Mouse (Mus musculus) heart, adult 2 months (tissue): ENCODE data around the gene AC124108.1. TPM values are rescaled to one million over a fixed set of nuclear protein-coding genes. Genes with fewer than 3 reads are reported as not detected.

Experiments
- DNase-seq, 2 experiments: peaks; one replicate each; pipeline ENCODE4 v3.0.0; 2021
- H3K27ac ChIP-seq: fragments of 200-600 bp; 2 replicates; pipeline ENCODE4 v1.8.1; 2022
- H3K27me3 ChIP-seq: fragments of 200-500 bp; 2 replicates; pipeline ENCODE4 v1.6.1; 2012; ENCODE audit warnings: mild to moderate bottlenecking, low read length, inconsistent platforms, mixed read lengths; ENCODE audit not compliant: control insufficient read depth, insufficient read depth
- H3K36me3 ChIP-seq: fragments of 200-500 bp; 2 replicates; pipeline ENCODE4 v1.6.1; 2012; ENCODE audit warnings: low read length, inconsistent platforms; ENCODE audit not compliant: control insufficient read depth, insufficient read depth
- H3K4me1 ChIP-seq: fragments of 200-500 bp; 2 replicates; pipeline ENCODE4 v1.6.1; 2011; ENCODE audit warnings: low read length; ENCODE audit not compliant: control insufficient read depth, insufficient read depth
- H3K4me3 ChIP-seq: fragments of 200-600 bp; 2 replicates; pipeline ENCODE4 v1.8.1; 2022
- H3K79me2 ChIP-seq: fragments of 200-500 bp; replicated peaks from 2 replicates; pipeline ENCODE4 v1.6.1; 2012; ENCODE audit warnings: mild to moderate bottlenecking, inconsistent platforms, low read length, moderate library complexity, mixed read lengths; ENCODE audit not compliant: control insufficient read depth, insufficient read depth
- H3K9ac ChIP-seq: fragments of 200-500 bp; 2 replicates; pipeline ENCODE4 v1.6.1; 2012; ENCODE audit warnings: low read depth, mild to moderate bottlenecking, control low read depth, inconsistent platforms, low read length, mixed read lengths
- CTCF ChIP-seq: fragments of 200-600 bp; IDR thresholded peaks from 2 replicates; pipeline ENCODE4 v1.8.1; 2022; ENCODE audit warnings: antibody characterized with exemption, mild to moderate bottlenecking, moderate library complexity
- EP300 ChIP-seq: fragments of 200-500 bp; IDR thresholded peaks from 2 replicates; pipeline ENCODE4 v1.6.1; 2011; ENCODE audit warnings: low read depth, low read length, control low read depth; ENCODE audit not compliant: insufficient read depth
- POLR2A ChIP-seq: fragments of 200-500 bp; IDR thresholded peaks from 2 replicates; pipeline ENCODE4 v1.6.1; 2011; ENCODE audit warnings: mild to moderate bottlenecking, low read depth, low read length, control low read depth; ENCODE audit not compliant: insufficient read depth
- WGBS: fragments of 180-500 bp; shearing (Covaris S2); methylation state at CpG from one replicate; pipeline ENCODE4 v1.1.7; 2018; 5-methylcytosine and 5-hydroxymethylcytosine counted together
- intact Hi-C: fragments of 180-260 bp; cut with DNase I; formaldehyde crosslinking; loops from one replicate; pipeline ENCODE4 v1.15.1; 2025
- polyA plus RNA-seq: library from polyadenylated mRNA; depleted of rRNA; stranded (reverse); fragments of >200 nt; gene quantifications from 2 replicates; pipeline ENCODE4 v1.2.3, GENCODE M21; 2012
- total RNA-seq, 2 experiments: library from RNA; stranded (reverse); gene quantifications; 2 replicates each; pipeline ENCODE4 v1.2.3; 2021

The AC124108.1 gene
- total and polyA plus RNA-seq, 3 experiments, result 0.05 to 0.06 TPM; not detected in 1

DNA sequence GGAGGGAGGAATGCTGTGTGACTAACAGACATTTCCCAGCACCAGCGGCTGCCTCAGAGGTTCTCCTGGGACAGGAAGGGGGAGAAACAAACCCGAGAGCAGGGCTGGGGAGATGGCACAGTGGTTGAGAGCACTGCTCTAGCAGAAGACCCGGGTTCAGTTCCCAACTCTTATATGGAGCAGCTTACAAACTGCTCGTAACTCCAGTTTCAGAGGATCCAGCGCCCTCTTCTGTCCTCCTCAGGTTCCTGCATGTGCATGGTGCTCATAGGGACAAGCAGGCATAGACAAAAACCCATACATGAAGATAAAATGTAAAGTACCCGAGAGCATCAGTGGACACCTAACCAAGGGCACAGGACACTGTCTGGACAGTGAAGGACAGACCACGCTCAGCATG, 19.7 kb downstream of the AC124108.1 start:
- no peak overlapping the region for H3K27ac ChIP-seq
- H3K4me3 ChIP-seq, result no peak overlapping the region
- H3K27me3 ChIP-seq, result no peaks in the 10 kb centered on the region
- H3K79me2 ChIP-seq, result no peaks in the 10 kb centered on the region
- H3K4me1 ChIP-seq, result no peaks in the 10 kb centered on the region
- 21% methylated on average over 7 of the region's 7 CpGs for WGBS
- DNase-seq, result no peak
- no peak overlapping the region for H3K9ac ChIP-seq
- intact Hi-C loops, result no loop called here
- TF ChIP-seq CTCF (peak; percentile 60), POLR2A (no peak), EP300 (no peak)
- no peaks in the 10 kb centered on the region for H3K36me3 ChIP-seq

DNA sequence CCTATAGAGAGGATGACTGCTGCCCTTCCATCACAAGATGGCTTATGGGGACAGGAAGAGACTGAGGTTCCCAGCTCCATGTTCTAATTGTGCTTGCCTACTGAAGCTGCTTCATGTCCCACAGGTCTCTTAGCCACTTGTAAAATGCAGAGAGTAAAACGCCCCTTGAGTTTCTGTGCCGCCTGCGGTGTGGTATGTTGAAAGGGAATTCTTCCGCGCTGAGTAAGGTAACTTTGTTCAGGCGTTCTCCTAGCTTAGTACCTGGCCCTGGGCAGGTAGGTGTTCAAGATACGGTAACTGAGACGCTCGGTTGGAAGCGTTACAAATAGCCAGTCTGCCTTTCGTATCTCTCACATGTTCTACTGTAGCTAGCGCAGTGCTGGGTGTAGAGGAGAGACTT, 20.4 kb downstream of the AC124108.1 start:
- H3K9ac ChIP-seq, result no peak overlapping the region
- intact Hi-C loops, result no loop called here
- 39% methylated on average over 12 of the region's 12 CpGs for WGBS
- H3K36me3 ChIP-seq, result no peaks in the 10 kb centered on the region
- H3K79me2 ChIP-seq, result no peaks in the 10 kb centered on the region
- TF ChIP-seq EP300 (no peak), POLR2A (no peak), CTCF (no peak)
- H3K27ac ChIP-seq, result no peak overlapping the region
- no peaks in the 10 kb centered on the region for H3K27me3 ChIP-seq
- no peak for DNase-seq
- no peak overlapping the region for H3K4me3 ChIP-seq
- H3K4me1 ChIP-seq, result no peaks in the 10 kb centered on the region

DNA sequence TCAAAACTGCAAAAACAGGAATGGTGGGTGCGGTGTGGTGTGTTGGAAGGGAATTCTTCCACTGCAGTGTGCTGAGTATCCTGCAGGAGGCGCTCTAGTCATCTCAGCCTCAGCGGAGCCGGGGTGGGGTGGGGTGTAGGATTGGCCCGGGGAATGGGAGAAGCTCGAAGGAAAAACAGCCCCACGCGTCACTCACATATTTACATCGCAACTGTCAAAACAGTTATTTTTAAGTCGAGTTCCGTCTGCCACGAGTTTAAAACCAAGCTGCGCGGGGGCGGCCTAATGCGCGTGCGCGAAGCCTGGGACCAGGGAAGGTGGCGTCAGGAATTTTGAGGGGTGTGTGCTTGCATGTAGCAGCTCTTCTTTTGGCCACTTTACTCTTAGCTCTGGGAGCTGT, 21.0 kb downstream of the AC124108.1 start:
- intact Hi-C loops, result no loop called here
- Histone ChIP-seq H3K27ac (no peak overlapping the region), H3K4me1 (no peaks in the 10 kb centered on the region), H3K9ac (no peak overlapping the region), H3K79me2 (no peaks in the 10 kb centered on the region), H3K4me3 (peak overlapping the region; percentile 30), H3K27me3 (no peaks in the 10 kb centered on the region), H3K36me3 (no peaks in the 10 kb centered on the region)
- WGBS, result 11% methylated on average over 20 of the region's 20 CpGs
- peak; percentile 53 to 69 for DNase-seq
- peak; percentile 80 for TF ChIP-seq CTCF
- no peak for TF ChIP-seq EP300
- no peak for TF ChIP-seq POLR2A

DNA sequence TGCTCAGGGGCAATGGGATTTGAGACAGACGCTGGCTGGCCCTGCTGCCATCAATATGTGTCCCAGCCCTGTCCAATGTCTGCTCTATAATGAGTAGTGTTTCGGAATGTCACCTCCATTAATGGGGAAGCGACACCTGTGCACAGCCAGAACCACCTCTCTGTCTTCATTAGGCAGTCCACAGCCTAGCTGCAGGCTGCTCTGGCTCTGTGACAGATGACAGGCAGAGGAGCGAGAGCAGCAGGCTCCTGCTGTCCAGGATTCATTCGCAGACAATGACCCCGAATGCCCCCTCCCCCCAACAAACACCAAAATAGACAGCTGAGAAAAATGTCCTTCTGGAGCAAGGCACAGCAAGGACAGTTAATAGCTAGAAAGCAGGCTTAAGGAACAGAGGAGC, 21.8 kb downstream of the AC124108.1 start:
- Histone ChIP-seq H3K27me3 (no peaks in the 10 kb centered on the region), H3K79me2 (no peaks in the 10 kb centered on the region), H3K27ac (no peak overlapping the region), H3K4me3 (no peak overlapping the region), H3K36me3 (no peaks in the 10 kb centered on the region), H3K9ac (no peak overlapping the region), H3K4me1 (no peaks in the 10 kb centered on the region)
- WGBS, result 48% methylated on average over 6 of the region's 6 CpGs
- no peak for TF ChIP-seq EP300
- TF ChIP-seq POLR2A, result no peak
- TF ChIP-seq CTCF, result no peak
- DNase-seq, result no peak
- intact Hi-C loops, result no loop called here

DNA sequence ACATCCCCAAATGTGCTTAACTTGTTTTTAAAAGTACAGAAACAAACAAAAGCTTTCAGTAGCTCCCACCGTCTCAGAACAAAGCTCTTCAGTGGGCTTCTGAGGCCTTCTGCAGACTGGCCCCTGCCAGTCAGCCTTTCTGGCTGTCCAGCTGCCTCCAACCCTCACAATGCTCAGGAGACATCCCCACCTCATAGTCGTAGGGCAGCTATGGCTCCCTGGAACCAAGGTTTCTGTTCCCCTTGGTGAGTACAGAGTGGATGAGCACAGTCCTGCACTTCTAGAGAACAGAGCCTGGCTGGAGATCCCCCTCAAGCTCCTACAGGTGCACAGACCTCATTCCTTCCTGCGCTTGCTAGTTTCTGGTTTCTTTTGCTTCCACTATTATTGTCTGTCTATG, 25.0 kb downstream of the AC124108.1 start:
- H3K4me3 ChIP-seq, result no peak overlapping the region
- H3K27me3 ChIP-seq, result no peaks in the 10 kb centered on the region
- H3K4me1 ChIP-seq, result no peaks in the 10 kb centered on the region

DNA sequence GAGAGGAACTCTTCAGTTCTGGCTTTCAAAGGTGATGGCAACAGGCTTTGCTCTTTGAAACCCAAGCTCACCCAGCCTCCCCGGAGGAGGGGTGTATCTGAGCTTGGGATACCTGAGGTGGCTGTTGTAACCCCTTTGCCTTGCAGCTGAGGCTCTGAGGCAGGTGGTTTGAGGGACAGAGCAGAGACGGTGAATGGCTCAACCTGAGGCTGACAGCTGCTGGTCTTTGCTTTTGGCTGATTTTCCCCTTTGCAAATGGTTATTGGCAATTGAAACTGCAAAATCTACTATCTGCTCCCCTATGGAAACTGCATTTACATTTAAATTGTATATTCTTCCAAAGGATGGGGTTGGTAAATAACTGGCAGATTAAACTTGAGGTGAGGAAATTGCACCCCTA, 30.4 kb downstream of the AC124108.1 start:
- intact Hi-C loops, result no loop called here

More for the DNA sequence above, 25.0 kb downstream of the AC124108.1 start:
- no peaks in the 10 kb centered on the region for H3K36me3 ChIP-seq
- no peaks in the 10 kb centered on the region for H3K79me2 ChIP-seq
- no peak overlapping the region for H3K27ac ChIP-seq
- TF ChIP-seq CTCF, result no peak
- no peak for TF ChIP-seq POLR2A
- no peak for TF ChIP-seq EP300
- intact Hi-C loops, result no loop called here
- DNase-seq, result no peak
- H3K9ac ChIP-seq, result no peak overlapping the region
- 69% methylated on average over 3 of the region's 3 CpGs for WGBS

More for the DNA sequence above, 30.4 kb downstream of the AC124108.1 start:
- Histone ChIP-seq H3K4me1 (no peaks in the 10 kb centered on the region), H3K27me3 (no peaks in the 10 kb centered on the region; the same call in 1 of the 2 replicates), H3K9ac (no peak overlapping the region), H3K27ac (no peak overlapping the region), H3K4me3 (no peak overlapping the region), H3K36me3 (no peaks in the 10 kb centered on the region), H3K79me2 (no peaks in the 10 kb centered on the region)
- DNase-seq, result no peak
- no peak for TF ChIP-seq EP300
- TF ChIP-seq CTCF, result no peak
- TF ChIP-seq POLR2A, result no peak
- WGBS, result 35% methylated on average over 2 of the region's 2 CpGs
